Mouse (Mus musculus): ENCODE measurements at regions not wholly inside any gene's neighbourhood (a gene's known extent, or its start where the extent isn't known, plus 50 kb on each side); places are given as distances from the start of the nearest gene placed in this dataset.
"Not testable (repeated sequence)": the region's sequence is repeated elsewhere in the genome, so short reads cannot be mapped to it uniquely, and the experiment has no call there.

DNA sequence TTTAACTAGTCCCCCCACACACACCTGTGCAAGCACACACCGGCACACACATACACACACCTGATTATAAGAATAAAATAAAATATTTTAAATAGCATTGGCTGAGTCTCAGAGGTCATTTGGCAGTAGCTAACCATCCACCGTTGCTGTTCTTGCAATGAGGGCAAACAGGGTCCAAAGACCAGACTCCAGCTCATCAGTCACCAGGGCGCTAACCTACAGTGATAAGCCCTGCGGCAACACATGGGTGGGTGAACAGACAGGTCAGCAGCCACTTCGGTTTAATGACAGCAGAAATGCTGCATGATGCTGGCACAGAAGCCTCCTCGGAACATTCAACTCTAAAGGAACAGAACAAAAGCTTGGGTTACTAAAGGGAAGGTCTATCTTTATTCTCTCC, 54.9 kb downstream of the Tas2r134 start:
- DNase-seq, result no peak

DNA sequence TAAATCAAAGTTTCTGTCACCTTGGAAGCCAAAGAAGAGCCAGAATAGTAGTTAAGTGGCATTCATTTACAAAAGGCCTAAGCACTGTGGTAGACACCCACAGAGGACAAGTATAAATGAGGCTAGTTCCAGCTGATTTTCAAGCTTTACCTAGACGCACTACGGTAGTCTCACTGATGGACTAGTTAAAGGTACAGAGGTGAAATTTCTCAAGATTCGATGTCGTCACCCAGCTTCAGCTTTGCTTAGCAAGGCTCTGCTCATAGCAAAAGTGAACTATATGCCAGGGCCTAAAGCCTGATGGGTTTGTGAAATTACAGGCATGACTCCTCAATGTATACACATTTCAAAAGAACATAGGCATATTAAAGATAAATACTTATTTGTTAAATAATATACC, 55.4 kb downstream of the Tas2r134 start:
- no peak for DNase-seq

DNA sequence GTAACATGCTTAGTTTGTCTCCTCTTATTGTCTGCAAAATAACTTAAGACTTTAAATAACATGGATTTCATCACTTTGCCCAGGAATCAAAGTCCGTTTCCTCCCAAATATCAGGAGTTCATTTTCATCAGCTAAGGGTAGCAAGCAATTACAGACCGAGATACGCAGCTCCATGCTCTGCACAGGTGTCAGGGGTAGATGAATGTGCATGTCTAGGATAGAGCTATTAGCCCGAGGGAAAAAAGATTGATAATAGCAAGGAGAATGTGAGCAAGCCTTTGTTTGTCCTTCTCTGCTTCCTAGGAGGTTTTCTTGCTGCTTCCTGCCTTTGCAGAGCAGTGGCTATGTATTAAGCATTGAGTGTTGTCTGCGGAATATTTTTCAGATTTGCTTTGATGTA, 77.8 kb downstream of the Tas2r134 start:
- no peak for DNase-seq

DNA sequence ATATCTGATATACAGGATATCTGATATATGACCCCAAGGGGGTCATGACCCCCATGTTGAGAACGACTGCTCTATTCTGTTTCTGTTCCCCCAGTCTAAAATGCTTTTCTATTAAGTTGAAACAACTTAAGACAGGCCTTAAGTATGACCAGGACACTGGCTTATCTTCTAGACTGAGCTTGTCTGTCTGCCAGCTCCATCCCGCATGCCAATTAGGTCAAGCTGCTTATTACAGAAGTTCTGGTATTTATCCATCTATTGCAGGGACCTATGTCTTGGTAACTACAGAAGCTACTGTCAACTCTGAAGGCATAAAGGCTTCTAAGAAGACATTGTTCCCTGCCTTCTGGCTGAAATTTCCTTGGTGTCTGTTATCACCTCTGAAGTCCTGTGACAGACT, 81.4 kb downstream of the Tas2r134 start:
- no peak for DNase-seq

DNA sequence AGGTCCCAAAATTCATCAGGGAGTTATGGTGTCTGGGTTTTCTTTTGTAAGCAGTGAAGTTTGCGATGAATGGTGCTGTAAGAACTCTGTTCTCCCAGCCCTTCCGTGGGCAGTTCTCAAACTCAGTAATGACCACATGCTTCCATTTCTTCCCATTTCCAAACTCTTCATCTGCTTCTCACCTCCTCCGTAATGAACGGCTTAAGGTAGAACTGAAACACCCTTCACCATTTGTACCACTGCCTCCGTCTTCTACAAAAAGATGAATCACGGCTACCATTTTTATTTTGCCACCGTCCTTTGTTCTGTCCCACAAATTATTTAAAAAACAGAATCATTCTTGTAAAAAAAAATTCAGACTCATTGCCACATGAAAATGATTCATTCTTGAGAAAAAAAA, 85.3 kb downstream of the Tas2r134 start:
- no peak for DNase-seq

DNA sequence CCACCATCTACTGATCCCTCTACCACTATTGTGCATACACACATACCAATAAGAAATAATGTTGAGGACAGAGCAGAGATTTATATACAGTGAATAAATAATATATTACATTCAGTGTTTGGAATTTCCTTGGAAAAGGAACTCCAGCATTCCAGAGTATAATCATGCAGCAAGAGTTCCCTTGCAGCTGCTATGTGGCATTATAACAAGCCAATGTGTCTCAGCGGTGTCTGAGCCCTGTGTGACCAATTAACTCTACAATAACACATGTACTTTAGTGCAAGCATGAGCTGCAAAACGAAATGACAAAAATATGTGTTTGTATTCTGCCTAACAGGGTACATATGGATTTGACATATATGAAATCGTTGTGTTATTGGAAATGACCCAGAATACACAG, 103.5 kb downstream of the Tas2r134 start:
- no peak for DNase-seq

DNA sequence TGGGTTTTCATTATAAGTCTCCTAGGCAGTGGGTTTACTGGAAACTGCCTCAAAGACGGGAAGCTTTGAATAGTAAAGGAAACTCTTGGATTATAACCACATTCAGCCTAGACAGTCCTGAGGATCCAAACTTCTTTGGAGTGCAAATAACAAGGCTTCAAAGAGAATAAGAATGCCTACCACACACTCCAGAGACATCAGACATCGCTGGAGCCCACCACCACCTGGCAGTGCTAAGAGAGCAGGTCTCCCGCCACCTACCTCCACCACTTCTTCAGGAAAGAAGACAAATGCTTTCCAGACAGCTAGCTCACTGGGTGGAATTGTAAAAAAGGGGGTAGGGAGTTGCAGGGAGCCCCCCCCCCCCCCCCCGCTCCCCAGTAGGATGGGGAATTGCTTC, 104.4 kb downstream of the Tas2r134 start:
- DNase-seq, result no peak

DNA sequence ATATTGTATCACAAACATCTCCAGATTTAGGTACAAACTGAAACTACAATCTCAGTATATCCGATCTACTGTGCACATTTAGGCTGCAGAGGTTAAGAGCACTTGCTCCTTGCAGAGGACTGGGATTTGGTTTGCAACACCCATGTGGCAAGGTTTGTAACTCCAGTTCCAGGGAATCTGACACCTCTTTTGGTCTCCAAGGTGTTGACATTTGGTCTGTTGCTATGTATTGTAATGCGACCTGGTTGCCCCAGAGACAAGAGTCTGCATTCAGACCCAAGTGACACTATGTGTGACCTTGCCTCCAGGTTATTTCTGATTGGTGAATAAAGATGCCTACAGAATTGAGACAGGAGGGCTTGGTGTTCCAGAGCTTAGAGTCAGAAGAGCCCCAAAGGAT, 105.0 kb downstream of the Tas2r134 start:
- DNase-seq, result peak; percentile 40

DNA sequence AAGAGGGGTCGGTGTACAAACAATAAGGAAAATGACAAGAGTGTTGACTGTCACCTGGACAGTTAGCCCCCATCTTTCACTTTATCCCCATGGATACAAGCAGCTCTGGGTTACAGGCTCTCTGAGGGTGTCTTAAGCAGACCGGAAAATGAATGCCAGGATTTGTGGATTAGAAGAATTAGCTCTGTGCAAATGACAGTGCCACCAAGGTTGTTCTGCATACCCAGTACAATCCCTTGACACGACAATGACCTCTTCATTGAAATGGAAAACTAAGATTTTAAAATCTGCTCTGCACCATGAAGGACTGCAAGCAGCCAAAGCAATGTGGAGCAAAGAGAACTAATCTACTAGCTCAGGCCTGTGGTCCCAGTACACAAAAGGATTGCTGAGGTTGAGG, 105.9 kb downstream of the Tas2r134 start:
- DNase-seq, result peak; percentile 27

DNA sequence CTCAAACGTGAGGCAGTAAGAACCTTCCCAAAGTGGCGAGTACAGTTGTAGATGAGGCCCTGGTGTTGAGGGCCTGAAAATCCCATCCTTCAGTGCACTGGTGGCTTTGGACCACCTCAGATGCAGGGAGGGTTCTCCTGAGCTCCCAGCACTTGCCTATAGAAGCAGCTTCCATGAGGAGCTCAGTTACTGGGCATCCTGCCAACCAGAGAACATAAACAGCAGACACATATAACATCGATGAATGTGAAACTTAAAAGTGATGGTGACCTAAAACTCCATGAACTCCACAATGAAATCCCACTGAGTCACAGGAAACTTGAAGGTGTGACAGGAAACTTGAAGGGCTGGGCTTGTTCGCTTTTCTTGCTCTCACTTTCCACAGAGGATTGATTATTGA, 109.1 kb downstream of the Tas2r134 start:
- no peak for DNase-seq

DNA sequence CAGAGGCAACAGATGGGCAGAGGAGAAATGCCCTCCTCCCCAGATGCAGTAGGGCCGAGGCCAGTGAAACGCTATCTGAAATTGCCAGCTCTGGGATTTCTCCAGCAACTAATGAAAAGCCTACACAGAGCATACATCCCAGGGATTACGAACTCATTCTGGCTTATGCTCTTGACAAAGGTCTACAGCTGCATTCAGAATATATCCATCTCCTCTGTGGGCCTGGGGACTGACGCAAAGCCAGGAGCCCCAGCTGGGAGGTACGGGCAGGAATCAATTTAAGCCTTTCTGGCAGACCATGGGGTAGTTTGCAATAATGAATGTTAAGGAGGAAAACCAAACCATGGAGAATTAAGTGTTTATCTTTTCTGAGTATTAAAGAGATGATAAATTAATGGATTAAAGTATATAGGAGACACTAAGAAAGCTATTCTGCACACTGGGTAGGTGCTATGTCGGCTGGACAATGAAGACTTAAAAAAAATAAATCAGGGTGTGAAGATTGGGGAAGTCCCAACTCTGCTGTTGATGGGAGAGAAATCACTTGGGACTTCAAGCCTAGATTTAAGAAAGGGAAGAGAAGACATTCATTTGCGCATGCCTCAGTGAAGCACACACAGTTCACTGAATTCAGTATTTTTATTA, 120.5 kb downstream of the Tas2r134 start:
- DNase-seq, result no peak

DNA sequence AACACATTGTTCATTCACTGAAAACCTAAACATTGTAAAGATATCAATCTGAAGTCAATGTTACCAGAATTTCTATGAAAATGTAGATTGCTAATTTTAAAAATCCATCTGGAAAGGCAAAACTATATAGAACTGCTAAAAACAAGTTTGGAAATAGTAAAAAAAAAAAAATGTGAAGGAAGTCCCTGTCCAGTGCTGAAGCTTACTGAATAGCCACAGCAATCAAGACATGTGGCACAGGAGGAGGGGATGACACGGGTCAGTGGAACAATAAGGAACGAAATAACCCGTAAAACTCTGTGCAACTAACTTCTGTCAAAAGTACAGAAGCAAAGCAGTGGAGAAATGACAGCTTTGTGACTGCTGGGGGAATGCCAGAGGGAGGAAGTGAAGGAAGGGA, 121.9 kb downstream of the Tas2r134 start:
- DNase-seq, result no peak

DNA sequence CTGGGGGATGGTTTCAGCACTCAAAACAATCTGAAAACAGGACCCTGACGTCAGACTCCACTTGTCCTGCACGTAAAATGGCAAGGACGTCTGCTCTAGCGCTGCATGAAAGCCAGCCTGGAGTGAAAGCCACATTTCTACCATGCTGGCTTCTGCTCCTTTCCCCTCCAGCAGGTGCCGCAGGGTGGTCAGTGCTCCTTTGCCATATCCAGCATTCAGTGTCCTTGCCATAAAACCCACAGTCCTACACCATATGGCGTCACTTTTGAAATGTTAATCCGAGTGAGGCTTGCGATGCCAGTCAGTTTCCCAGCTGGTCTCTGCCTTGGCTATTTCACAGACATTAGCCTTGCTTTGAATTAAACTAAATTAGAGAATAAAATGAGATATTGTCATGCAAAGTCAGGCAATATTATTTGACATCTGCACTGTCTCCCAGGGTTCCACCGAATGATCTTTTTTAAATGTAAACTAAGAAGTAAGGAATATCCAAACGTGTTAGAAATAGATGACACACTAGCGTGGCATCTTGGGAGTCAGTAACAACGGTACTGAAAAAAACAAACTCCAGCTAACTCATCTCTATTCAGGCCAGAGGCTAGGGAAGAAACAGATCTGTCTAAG, 125.7 kb downstream of the Tas2r134 start:
- DNase-seq, result peak; percentile 50

DNA sequence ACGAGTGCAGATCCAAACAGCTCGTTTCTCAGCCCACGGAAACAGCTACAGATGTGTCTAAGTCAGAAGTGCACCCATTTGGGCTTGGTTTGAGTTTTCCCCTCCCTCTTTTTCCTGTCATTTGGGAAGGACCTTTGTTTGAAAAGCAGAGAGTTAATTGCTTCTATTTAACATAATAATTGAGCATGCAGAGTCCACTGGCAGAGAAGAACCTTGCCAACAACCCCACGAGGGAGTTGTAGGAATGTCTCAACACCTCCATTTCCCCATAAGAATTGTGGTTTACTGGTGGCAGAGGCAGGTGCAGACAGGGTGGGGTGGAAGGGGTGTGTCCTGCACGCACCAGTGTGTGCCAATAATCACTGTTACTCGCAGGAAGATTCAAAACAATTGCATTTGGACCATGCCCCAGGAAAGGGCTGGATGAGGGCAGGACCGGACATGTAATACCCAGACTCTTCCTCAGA, 126.3 kb downstream of the Tas2r134 start:
- DNase-seq, result no peak

DNA sequence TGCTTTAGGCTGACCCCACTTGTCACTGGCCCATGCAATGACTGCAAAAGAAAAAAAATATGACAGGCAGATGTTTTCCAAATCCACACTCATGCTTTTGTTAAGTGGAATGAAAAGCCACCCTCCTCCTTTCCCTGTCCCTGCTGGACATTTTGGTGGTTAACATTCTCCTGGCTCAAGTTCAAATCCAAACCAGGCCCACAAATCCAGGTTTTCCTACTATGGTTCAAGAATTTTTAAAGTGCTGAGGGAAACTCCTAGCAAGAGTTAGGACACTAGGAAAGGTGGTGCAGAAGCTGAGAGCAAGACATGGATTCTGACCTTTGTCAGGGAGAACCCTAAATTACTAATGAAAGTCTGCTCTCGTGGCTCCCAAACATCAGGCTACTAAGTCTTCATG, 130.1 kb downstream of the Tas2r134 start:
- no peak for DNase-seq

DNA sequence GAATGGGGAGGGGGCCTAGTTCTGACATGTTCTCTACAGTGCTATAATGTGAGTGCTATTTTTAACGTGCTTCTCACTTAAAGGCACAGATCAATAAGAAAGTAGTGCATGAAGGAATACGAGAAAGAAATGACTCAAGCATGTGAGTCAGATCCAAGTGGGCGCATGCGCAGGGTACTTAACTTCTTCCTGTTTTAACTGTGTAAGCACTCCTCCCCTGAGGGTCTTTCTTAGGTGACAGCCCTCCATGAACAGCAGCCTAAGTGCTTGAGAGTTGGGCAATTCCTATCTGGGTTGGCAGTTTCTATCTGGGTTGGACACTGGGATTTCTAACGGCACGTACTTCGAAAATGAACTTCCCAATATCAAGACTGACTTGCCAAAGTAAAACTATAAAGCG, 130.8 kb downstream of the Tas2r134 start:
- no peak for DNase-seq

DNA sequence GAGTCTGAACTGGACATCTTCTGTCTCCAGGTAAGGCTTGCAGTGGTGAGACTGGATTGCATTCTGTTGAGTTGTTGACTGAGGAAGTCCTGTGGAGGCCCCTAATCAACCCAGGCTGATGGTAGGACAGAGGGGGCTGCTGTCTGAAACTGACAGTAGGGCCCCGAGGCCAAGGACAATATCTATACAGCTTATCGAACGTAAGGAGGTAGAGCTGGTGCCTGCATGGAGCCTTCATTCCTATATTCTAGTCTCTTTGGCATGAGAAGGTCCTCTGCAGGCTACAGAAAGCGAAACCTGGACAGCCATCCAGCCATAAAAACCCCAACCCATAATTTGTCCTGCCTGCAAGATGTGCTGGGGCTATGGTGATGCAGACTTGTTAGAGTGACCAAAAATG, 135.6 kb downstream of the Tas2r134 start:
- DNase-seq, result no peak

DNA sequence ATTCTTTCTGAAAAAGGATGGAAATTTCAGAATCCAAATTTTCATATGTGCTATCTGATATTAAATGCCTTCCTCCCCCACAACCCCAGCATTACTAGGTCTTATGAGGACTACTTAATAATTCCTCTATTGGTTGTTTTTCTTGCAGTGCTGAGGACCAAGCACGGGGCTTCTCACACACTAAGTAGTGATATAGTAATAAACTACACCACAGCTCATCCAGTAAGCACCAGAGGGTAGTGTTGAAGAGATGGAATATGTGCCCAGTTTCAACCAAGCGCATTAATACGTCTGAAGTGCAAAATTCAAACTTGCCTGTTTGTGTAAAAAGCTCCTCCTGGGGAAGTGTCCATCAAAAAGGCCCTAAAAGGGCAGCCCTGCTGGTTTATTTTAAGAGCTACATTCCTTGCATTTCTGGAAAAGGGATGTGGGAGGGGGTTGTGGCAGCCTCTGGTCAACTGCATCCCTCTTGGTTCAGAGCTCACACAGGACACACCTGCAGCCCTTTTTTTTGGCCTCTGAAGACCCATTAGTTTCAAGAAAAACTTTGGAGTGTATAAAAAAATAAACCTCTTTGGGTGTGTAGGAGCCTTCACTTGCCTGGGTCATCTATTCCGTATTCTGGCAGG, 140.3 kb downstream of the Tas2r134 start:
- peak; percentile 57 for DNase-seq

DNA sequence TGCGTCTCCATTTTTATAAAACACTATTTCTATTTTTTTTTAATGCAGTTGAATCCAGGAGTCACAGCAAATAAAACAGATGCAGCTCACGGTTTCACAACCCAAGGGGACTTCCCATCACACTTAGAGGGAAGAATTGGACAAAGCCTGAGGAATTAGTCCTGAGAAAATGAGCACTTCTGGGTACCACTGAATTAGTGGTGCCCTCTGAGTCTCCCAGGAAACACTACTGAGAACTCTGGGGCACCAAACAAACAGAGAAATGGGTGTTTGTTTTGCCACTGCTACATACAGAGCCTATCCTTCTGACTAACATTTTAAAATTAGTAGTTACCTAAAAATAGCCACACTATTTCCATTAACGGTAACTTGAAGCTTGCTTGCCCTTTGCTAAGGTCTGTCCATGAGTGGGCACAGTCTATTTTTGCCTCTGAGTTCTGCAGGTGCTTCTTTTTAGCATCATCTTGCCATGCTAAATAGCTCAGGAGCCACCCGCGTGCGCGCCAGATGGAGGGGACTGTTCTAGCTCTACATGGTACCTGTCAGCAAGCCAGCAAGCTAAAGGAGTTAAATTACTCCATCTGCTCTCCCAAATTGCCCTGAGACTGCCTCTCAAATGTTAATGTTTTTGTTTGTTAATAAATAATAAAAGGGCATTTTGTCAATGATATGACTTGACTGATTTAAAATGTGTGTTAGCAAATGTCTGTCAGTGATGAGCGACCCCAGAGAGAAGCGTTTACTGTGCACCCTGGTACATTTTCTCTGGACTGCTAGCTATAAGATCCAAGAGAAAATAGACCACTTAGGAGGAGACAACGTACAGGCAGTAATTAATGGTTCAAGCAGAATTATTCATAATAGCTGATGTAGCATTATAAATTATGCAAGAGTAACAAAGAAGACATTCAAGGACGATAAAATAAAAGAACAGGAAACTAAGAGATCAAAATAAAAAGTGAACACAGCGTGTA, 141.3 kb downstream of the Tas2r134 start:
- peak; percentile 46 for DNase-seq

DNA sequence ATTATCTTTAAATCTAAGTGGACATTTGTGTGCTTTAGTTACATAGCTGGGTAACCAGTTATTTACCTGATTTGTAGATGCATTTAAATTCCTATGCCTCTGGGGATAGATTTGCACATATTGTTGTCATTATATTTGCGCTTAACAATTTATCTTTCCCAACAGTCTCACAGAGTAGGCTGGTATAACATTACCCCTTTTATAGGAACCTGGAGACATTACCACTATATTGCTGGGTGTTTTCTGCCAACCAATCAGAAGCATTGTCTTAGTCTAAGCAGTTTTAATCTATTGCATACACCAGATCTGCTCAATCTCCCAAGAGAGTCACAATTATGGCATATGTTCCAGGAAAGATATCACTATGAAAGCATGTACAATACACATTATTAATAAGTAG, 149.8 kb downstream of the Rbm43 start:
- no peak for DNase-seq

DNA sequence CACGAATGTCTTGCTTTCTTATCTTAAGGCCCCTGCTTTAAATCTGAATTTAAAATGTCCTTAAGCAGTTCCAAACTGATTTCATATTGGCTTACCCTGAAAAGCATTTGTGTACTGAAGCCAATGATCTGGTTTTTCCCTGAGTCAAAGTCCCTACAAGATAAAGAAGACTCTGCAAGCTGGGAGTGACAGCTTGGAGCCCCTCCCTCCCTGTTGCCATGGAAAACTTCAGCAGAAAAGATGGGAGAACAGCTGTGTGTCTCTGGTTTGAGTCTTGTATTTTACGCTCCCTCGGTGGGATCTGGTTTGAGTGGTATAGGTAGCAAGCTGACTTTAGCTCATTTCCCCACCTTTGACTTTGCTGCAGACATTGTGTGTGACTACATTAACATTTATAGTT, 146.1 kb downstream of the Rbm43 start:
- DNase-seq, result no peak

DNA sequence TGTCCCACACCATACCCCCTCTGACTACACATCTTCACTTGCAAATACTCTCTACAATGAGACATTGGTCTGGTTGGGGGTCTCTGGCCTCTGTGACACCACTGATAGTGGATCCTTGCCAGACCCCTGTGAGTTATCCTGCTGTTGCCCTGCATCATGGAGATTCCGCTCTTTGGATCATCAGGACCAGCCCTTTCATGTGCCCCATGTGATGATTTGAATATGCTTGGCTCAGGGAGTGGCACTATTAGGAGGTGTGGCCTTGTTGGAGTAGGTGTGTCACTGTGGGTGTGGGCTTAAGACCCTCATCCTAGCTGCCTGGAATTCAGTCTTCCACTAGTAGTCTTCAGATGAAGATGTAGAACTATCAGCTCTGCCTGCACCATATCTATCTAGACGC, 141.7 kb downstream of the Rbm43 start:
- DNase-seq, result not testable (repeated sequence)

DNA sequence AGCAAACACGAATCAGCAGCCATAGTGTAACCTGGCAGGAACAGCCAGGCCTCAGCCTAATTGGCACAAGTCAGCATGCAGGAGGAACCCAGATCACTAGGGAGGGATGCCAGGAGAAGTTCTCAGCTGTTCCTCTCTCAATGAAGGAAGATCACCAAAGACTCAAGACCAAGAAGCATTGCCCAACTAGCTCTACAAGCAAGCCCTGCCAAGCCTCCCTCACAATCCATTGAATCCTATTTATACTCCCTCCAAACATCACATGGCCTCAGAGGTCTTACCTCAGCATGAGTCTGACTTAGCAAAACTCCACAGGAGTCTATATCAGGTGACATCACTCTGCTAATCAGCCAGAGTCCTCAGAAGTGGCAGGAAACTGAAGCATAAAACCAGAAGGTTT, 135.1 kb downstream of the Rbm43 start:
- DNase-seq, result no peak

All from embryo, embryonic 11 days (tissue).